Mouse (Mus musculus): ENCODE data around the gene Npas1.
A peak's percentile ranks its signal among the peaks of the same experiment; 100 is the strongest.

The Npas1 gene

GRCm38 (mm10) chr7:16477628-16478027, at the start of gene Npas1:
TSS of gene Npas1 (minus strand) at chr7:16477728.
- DNase-seq (ENCODE audit: low spot score), result no peak

- no peak for DNase-seq (ENCODE audit: low spot score)
Observed at GRCm38 (mm10) chr7:16525995-16526394, 48.5 kb upstream of the Npas1 start.

GRCm38 (mm10) chr7:16525448-16525847, 47.9 kb upstream of the Npas1 start:
- DNase-seq (ENCODE audit: low spot score), result no peak

- DNase-seq (ENCODE audit: low spot score), result no peak
Observed at GRCm38 (mm10) chr7:16524308-16524707, 46.8 kb upstream of the Npas1 start.

GRCm38 (mm10) chr7:16519310-16519709, 41.8 kb upstream of the Npas1 start:
- no peak for DNase-seq (ENCODE audit: low spot score)

- no peak for DNase-seq (ENCODE audit: low spot score)
Observed at GRCm38 (mm10) chr7:16517198-16517597, 39.7 kb upstream of the Npas1 start.

- DNase-seq (ENCODE audit: low spot score), result peak; percentile 78
Observed at GRCm38 (mm10) chr7:16507284-16507683, 29.8 kb upstream of the Npas1 start.

- DNase-seq (ENCODE audit: low spot score), result no peak
Observed at GRCm38 (mm10) chr7:16505226-16505593, 27.7 kb upstream of the Npas1 start.

- DNase-seq (ENCODE audit: low spot score), result no peak
Observed at GRCm38 (mm10) chr7:16504573-16505225, 27.2 kb upstream of the Npas1 start.

GRCm38 (mm10) chr7:16501571-16501970, 24.0 kb upstream of the Npas1 start:
- no peak for DNase-seq (ENCODE audit: low spot score)

GRCm38 (mm10) chr7:16499671-16500104, 22.2 kb upstream of the Npas1 start:
- DNase-seq (ENCODE audit: low spot score), result no peak

GRCm38 (mm10) chr7:16496260-16496659, 18.7 kb upstream of the Npas1 start:
- DNase-seq (ENCODE audit: low spot score), result no peak

GRCm38 (mm10) chr7:16493361-16493760, 15.8 kb upstream of the Npas1 start:
- peak; percentile 36 for DNase-seq (ENCODE audit: low spot score)

GRCm38 (mm10) chr7:16492211-16492610, 14.7 kb upstream of the Npas1 start:
- no peak for DNase-seq (ENCODE audit: low spot score)

- peak; percentile 70 for DNase-seq (ENCODE audit: low spot score)
Observed at GRCm38 (mm10) chr7:16491759-16492158, 14.2 kb upstream of the Npas1 start.

GRCm38 (mm10) chr7:16489948-16490347, 12.4 kb upstream of the Npas1 start:
- no peak for DNase-seq (ENCODE audit: low spot score)

GRCm38 (mm10) chr7:16488816-16489215, 11.3 kb upstream of the Npas1 start:
- no peak for DNase-seq (ENCODE audit: low spot score)

GRCm38 (mm10) chr7:16476600-16476989, 933 bp downstream of the Npas1 start:
- peak; percentile 56 for DNase-seq (ENCODE audit: low spot score)

GRCm38 (mm10) chr7:16475764-16476599, 1.5 kb downstream of the Npas1 start:
- DNase-seq (ENCODE audit: low spot score), result no peak

GRCm38 (mm10) chr7:16475321-16475720, 2.2 kb downstream of the Npas1 start:
- DNase-seq (ENCODE audit: low spot score), result no peak

- DNase-seq (ENCODE audit: low spot score), result peak; percentile 33
Observed at GRCm38 (mm10) chr7:16474445-16474844, 3.1 kb downstream of the Npas1 start.

- no peak for DNase-seq (ENCODE audit: low spot score)
Observed at GRCm38 (mm10) chr7:16473847-16474246, 3.7 kb downstream of the Npas1 start.

- no peak for DNase-seq (ENCODE audit: low spot score)
Observed at GRCm38 (mm10) chr7:16472116-16472709, 5.3 kb downstream of the Npas1 start.
